Mouse (Mus musculus): ENCODE results near the gene Cdx2. TPM values are rescaled to one million over a fixed set of nuclear protein-coding genes. Genes with fewer than 3 reads are reported as not detected.

The Cdx2 gene
- total RNA-seq, 2 experiments from 2014 or later, result not detected

- DNase-seq (ENCODE audit: extremely low spot score in 1 of 2, low spot score in 2 of 2), result no peak
- no peak for TF ChIP-seq CTCF (IDR thresholded peaks at IDR 0.05)
- intact Hi-C loops (cut with DNase I), result no loop called here
- no peak overlapping the region for H3K27ac ChIP-seq
- H3K4me3 ChIP-seq, result no peak overlapping the region
Observed at GRCm38 (mm10) chr5:147338967-147339366, 31.9 kb upstream of the Cdx2 start.

- intact Hi-C loops (cut with DNase I), result loop anchor here (5.0 kb wide), 1 partner anchor 515 kb away; no protein-coding TSS in a partner anchor
- DNase-seq (ENCODE audit: extremely low spot score in 1 of 2, low spot score in 2 of 2), result no peak
- Histone ChIP-seq H3K27ac (no peak overlapping the region), H3K4me3 (no peak overlapping the region)
- TF ChIP-seq CTCF (IDR thresholded peaks at IDR 0.05), result no peak
Observed at GRCm38 (mm10) chr5:147332711-147333110, 25.6 kb upstream of the Cdx2 start.

GRCm38 (mm10) chr5:147331547-147331946 is 24.5 kb upstream of the Cdx2 start:
- no peak overlapping the region for H3K27ac ChIP-seq
- no peak overlapping the region for H3K4me3 ChIP-seq
- TF ChIP-seq CTCF (IDR thresholded peaks at IDR 0.05), result peak; percentile 74
- intact Hi-C loops (cut with DNase I), result loop anchor here (5.0 kb wide), 1 partner anchor 516 kb away; no protein-coding TSS in a partner anchor
- peak in 1 of 2 experiments; percentile 41 for DNase-seq (ENCODE audit: extremely low spot score in 1 of 2, low spot score in 2 of 2)

- no peak overlapping the region for H3K4me3 ChIP-seq
- H3K27ac ChIP-seq, result no peak overlapping the region
- no peak for DNase-seq (ENCODE audit: extremely low spot score in 1 of 2, low spot score in 2 of 2)
- intact Hi-C loops (cut with DNase I), result loop anchor here (5.0 kb wide), 1 partner anchor 517 kb away; no protein-coding TSS in a partner anchor
- no peak for TF ChIP-seq CTCF (IDR thresholded peaks at IDR 0.05)
Observed at GRCm38 (mm10) chr5:147329946-147330345, 22.9 kb upstream of the Cdx2 start.

GRCm38 (mm10) chr5:147327636-147328035 is 20.6 kb upstream of the Cdx2 start:
- intact Hi-C loops (cut with DNase I), result no loop called here
- H3K4me3 ChIP-seq, result no peak overlapping the region
- H3K27ac ChIP-seq, result no peak overlapping the region
- DNase-seq (ENCODE audit: extremely low spot score in 1 of 2, low spot score in 2 of 2), result no peak
- peak; percentile 21 for TF ChIP-seq CTCF (IDR thresholded peaks at IDR 0.05)

GRCm38 (mm10) chr5:147325931-147326330 is 18.9 kb upstream of the Cdx2 start:
- Histone ChIP-seq H3K4me3 (no peak overlapping the region), H3K27ac (no peak overlapping the region)
- DNase-seq (ENCODE audit: extremely low spot score in 1 of 2, low spot score in 2 of 2), result no peak
- intact Hi-C loops (cut with DNase I), result no loop called here
- no peak for TF ChIP-seq CTCF (IDR thresholded peaks at IDR 0.05)

GRCm38 (mm10) chr5:147323237-147323917 is 16.3 kb upstream of the Cdx2 start:
- peak; percentile 87 for TF ChIP-seq CTCF (IDR thresholded peaks at IDR 0.05)
- peak; percentile 43 to 67 for DNase-seq (ENCODE audit: extremely low spot score in 1 of 2, low spot score in 2 of 2)
- intact Hi-C loops (cut with DNase I), result no loop called here
- Histone ChIP-seq H3K27ac (no peak overlapping the region), H3K4me3 (no peak overlapping the region)

GRCm38 (mm10) chr5:147322183-147322582 is 15.1 kb upstream of the Cdx2 start, which contains the start of gene Urad:
Gene Urad (minus strand): TSS chr5:147322440.
- no peak within 1 kb of the TSS for H3K27ac ChIP-seq

GRCm38 (mm10) chr5:147319653-147320052 is 12.6 kb upstream of the Cdx2 start:
- peak; percentile 82 for TF ChIP-seq CTCF (IDR thresholded peaks at IDR 0.05)
- DNase-seq (ENCODE audit: extremely low spot score in 1 of 2, low spot score in 2 of 2), result no peak
- intact Hi-C loops (cut with DNase I), result loop anchor here (1.0 to 2.0 kb wide), 5 partner anchors 336 to 645 kb away; no protein-coding TSS in a partner anchor
- H3K27ac ChIP-seq, result no peak overlapping the region
- H3K4me3 ChIP-seq, result no peak overlapping the region

More at GRCm38 (mm10) chr5:147322183-147322582, 15.1 kb upstream of the Cdx2 start, which contains the start of gene Urad:
- no peak for TF ChIP-seq CTCF (IDR thresholded peaks at IDR 0.05)
- no peak for DNase-seq (ENCODE audit: extremely low spot score in 1 of 2, low spot score in 2 of 2)
- H3K4me3 ChIP-seq, result no peak within 1 kb of the TSS
- intact Hi-C loops (cut with DNase I), result no loop called here

GRCm38 (mm10) chr5:147317991-147318390 is 10.9 kb upstream of the Cdx2 start:
- Histone ChIP-seq H3K27ac (no peak overlapping the region), H3K4me3 (no peak overlapping the region)
- intact Hi-C loops (cut with DNase I), result loop anchor here (2.0 kb wide), 4 partner anchors 403 to 643 kb away; no protein-coding TSS in a partner anchor
- TF ChIP-seq CTCF (IDR thresholded peaks at IDR 0.05), result peak; percentile 19
- DNase-seq (ENCODE audit: extremely low spot score in 1 of 2, low spot score in 2 of 2), result no peak

- TF ChIP-seq CTCF (IDR thresholded peaks at IDR 0.05), result no peak
- no peak for DNase-seq (ENCODE audit: extremely low spot score in 1 of 2, low spot score in 2 of 2)
- no peak overlapping the region for H3K27ac ChIP-seq
- H3K4me3 ChIP-seq, result no peak overlapping the region
- intact Hi-C loops (cut with DNase I), result no loop called here
Observed at GRCm38 (mm10) chr5:147317321-147317720, 10.3 kb upstream of the Cdx2 start.

- Histone ChIP-seq H3K27ac (no peak overlapping the region), H3K4me3 (no peak overlapping the region)
- TF ChIP-seq CTCF (IDR thresholded peaks at IDR 0.05), result no peak
- intact Hi-C loops (cut with DNase I), result no loop called here
- DNase-seq (ENCODE audit: extremely low spot score in 1 of 2, low spot score in 2 of 2), result no peak
Observed at GRCm38 (mm10) chr5:147315432-147316075, 8.5 kb upstream of the Cdx2 start.
